Mouse (Mus musculus) lung, postnatal 36 days (tissue): ENCODE data around the gene Sult1e1.

ENCODE experiments used
- DNase-seq: peaks from one replicate; pipeline ENCODE4 v3.0.0; 2022; ENCODE audit warnings: mixed read lengths

Sult1e1 gene

DNA sequence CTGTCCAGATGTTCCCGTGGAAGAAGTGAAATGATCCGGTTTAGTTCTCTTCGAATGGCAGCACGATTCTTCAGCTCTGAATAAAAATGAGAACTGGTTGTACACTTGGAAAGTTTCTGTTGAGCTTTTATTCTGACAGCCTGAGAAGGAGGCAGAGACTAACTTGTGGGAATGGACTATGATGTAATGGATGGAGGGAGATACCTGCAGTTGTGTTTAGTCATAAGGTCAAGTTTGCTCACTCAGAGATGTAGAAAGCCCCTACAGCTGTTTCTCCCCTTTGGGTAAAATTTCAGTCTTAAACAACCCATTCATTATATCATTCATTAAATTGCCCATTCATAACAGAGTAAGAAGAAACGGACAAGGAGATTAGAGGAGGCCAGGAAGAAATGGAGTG lies at the start of gene Sult1e1:
TSS of gene Sult1e1 (minus strand) at position 101 of the 400 bp plus-strand sequence.
- DNase-seq: no peak

DNA sequence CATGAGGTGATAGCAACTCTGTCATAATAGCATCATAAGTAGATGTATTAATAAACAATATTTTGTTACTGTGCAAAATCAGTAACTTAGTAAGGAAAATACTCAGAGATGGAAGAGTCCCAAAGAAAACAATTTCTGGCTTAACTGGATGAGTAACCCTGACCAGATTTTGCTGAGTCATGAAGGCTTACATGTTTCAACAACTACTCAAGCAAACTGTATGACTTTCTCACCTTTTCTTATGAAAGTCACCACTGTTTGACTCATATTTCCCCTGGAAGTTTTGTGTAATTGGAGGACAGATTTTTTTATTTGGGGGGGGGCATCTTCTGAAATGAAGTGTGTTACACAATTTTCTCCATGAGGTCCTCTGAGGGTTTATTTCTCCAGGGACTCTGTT lies 31.3 kb upstream of the Sult1e1 start:
- DNase-seq: peak; percentile 2

- DNase-seq: no peak
These were observed 23.7 kb upstream of the Sult1e1 start for GRCm38 (mm10) chr5:87615128-87615390.

DNA sequence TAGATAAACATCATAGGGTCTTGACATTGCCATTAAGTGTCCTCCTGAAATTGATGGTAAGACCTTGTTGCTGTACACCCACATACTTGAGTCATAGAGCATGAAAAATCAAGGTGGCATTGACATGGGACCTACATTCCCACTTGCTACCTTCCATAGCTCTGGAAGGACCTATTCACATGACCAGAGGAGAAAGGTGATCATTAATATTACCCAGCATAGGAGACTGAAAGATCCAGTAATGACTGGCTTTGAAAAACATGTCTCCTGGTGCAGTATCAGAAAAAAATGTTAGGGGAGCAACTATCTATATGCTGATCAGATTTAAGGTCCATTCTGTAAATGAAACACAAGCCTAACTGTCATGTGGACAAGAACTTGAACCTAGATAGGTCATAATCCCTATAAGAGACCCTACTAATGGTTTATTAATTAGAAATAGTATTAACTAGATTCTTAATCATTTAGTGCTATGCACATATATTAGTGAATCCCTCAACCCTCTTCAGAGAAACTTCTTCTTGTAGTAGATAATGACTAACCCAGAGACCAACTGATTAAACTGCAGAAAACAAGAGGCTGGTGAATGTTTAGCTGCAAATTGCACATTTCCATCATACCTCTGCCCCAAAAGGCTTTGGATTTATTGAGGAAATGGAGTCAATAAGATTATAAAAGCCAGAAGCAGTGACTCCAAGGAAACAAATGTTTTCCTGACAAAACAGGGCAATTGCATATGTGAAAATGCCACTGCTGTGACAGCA lies 23.2 kb upstream of the Sult1e1 start:
- DNase-seq: no peak

- no peak for DNase-seq
These were observed 9.6 kb upstream of the Sult1e1 start for GRCm38 (mm10) chr5:87601018-87601417.

- no peak for DNase-seq
These were observed 6.5 kb upstream of the Sult1e1 start for GRCm38 (mm10) chr5:87597891-87598290.

DNA sequence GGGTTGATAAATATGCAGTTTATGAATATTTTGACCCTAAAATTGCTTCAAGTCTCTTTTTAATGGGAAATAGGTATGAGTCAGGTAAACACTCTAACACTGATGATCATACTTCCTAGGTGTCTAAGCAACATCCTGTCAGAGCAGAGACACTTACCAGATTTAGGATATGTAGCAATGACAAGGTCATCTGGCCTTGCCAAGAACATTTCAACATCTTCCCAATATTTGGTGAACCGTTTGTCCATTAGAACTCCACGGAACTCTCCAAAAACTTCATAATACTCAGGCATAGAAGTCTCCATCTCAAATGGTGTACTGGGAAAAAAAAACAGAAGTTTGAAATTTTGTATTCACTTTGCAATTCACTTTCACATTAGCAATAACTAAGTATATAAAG lies 1.5 kb downstream of the Sult1e1 start:
- DNase-seq: no peak

- DNase-seq: no peak
These were observed 11.0 kb downstream of the Sult1e1 start for GRCm38 (mm10) chr5:87580389-87580788.

GRCm38 (mm10) chr5:87574174-87574573 lies 17.2 kb downstream of the Sult1e1 start:
- no peak for DNase-seq

- DNase-seq: peak; percentile 2
These were observed 17.9 kb downstream of the Sult1e1 start for GRCm38 (mm10) chr5:87573490-87573889.

GRCm38 (mm10) chr5:87572781-87573180 lies 18.6 kb downstream of the Sult1e1 start:
- no peak for DNase-seq

- DNase-seq: no peak
These were observed 22.5 kb downstream of the Sult1e1 start, which contains the start of gene Sult1d1 for GRCm38 (mm10) chr5:87568845-87569244. Gene Sult1d1, minus strand, starts transcription at chr5:87569027.

- no peak for DNase-seq
These were observed 24.1 kb downstream of the Sult1e1 start for GRCm38 (mm10) chr5:87567306-87567705.

DNA sequence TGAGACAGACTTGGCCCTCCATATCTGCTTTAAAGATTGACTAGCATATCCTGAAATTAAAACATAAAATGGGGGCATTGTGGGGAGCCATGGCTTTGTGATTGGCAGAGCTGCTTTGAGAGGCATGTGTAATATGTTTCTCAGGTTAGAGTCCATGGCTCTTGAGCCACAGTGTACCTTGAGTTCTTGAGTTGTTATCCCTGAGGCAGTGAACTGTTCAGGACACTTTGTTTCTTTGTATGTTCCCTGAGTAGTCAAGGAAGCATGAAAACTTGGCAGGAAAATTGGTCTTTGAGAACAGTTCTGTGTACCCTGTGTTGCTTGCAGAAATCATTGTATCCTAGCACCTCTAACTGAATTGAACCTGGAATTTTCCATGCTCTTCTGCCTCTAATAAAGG lies 28.4 kb downstream of the Sult1e1 start:
- DNase-seq: peak; percentile 3

GRCm38 (mm10) chr5:87562526-87562925 lies 28.9 kb downstream of the Sult1e1 start:
- DNase-seq: no peak

DNA sequence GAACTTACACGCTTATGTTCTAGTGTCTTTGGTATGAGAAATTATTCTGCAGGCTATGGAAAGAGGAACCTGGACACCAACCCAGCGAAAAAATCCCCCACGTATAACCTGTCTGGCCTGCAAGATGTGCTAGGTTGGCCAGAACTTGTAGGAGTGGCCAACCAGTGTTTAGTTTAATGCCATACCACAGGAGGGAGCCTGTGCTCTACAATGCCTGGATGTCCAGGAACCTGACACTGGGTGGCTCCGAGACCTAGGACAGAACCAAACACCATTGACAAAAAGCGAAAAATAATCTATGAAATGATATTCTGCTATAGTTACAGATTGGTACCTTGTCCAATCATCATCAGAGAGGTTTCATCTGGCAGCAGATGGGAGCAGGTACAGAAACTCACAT lies 31.2 kb downstream of the Sult1e1 start:
- no peak for DNase-seq

- DNase-seq: no peak
These were observed 40.5 kb downstream of the Sult1e1 start for GRCm38 (mm10) chr5:87550935-87551334.

DNA sequence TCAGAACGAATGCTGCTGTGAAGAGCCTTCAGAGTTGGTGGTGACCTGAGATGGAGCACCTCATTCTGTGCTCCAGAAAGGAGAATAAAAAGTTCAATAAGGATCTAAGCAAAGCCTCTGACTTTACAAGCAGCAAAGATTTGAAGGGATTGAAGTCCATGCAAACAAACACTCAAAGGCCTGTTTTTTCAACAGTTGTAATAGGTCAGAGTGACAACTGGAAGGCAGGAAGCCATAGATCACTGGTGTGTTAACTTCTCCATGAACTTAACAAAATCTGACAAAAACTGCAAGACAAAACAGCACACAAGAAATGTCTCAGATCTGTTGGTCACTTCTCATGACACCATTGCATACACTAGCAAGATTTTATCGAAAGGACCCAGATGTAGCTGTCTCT lies 53.3 kb downstream of the Sult1e1 start, which contains the start of gene Sult1b1:
TSS of gene Sult1b1 (minus strand) at position 85 of the 400 bp plus-strand sequence.
- DNase-seq: no peak

DNA sequence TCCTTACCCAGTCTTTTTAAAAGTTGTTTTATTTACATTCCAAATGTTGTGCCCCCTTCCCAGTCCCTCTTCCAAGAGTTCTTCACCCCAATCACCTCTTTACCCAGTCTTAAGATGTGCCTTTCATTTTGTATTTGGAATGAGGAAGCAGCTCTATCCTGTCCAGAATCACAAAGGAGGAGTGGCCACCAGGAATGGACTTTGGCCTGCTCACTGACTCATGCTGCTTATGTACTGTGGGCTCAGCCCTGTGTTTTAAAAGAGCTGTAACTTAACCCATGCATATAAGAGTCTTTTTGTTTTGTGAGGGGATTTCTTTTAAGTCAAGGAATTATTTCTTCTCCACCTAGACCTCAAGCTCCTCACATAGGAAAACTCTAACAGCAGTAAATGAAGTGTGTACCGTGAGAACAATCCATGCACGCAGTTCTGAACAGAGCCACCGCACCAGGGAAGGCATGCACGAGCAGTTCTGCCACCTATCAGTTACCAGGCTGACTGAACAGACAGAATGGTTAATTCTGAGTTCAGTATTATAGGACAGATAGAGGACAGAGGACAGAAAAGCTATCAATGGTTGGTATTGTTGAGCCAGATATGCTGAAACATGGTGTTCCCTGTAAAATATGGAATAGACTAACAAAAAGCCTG lies 55.3 kb downstream of the Sult1e1 start:
- DNase-seq: no peak

DNA sequence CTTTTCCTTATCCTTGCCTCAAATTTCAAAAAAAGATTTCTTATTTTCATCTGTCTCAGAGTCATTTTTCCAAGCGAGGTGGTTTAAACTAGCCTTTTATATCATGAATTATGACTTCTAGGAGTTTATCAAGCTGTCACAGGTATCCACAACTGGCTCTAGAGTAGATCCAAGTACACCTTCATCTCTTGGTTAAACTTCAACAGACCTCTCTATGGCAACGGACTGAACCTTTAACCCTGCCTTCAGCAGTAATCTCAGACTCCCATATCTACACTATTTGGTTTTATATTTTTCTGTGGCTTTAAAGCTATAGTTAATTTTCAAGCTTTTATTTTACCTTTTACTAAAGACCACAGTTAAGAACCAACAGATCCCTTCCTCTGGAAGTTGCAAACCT lies 59.1 kb downstream of the Sult1e1 start:
- DNase-seq: no peak
